Comparison of ENCODE assay signal across 8 mouse cellular contexts in the genomic region with DNA sequence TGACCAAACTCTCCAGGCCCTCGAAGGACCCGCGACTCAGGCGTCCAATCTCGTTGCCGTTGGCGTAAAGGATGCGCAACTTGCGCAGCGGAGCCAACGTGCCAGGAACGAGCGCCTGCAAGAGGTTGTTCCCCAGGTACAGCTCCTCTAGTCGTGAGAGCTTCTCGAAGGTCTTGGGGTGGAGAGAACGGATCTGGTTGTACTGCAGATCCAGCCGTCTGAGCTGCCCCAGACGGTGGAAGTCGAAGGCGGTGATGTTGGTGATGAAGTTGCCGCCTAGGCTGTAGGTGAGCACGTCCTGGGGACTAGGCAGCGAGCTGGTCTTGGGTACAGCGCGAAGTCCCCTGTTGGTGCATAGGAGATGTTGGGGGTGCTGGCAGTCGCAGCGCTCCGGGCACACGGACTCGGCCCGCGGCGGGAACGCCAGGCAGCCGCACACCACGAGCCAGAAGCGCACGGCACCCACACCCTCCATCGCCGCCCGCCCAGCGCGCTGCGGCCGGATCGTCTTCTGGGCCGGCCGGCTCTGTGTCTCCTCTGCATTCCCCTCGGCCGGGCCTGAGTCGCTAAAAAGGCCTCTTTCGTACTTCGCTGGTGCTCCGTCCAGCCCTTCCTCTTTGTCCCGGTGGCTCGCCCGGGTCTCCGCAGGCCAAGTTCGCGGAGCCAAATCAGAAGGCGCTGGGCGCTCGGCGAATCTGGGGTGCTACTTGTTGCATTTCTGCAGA. TPM values are rescaled to one million over a fixed set of nuclear protein-coding genes. Genes with fewer than 3 reads are reported as not detected.
DNase-seq lines count a peak whose midpoint lies in the region; ATAC-seq and TF ChIP-seq lines count a peak whose summit lies in the region.

No protein-coding gene starts in this region.

- H3K4me3 ChIP-seq in forebrain, embryonic 14.5 days (ENCODE audit: low read depth, low read length) = peak overlapping the region; percentile 51
- H3K4me3 ChIP-seq in intestine, embryonic 16.5 days (ENCODE audit: low read length) = peak overlapping the region; percentile 65
- H3K4me3 ChIP-seq in lung, postnatal 0 days (ENCODE audit: low read depth, low read length) = peak overlapping the region; percentile 55

- TF ChIP-seq CTCF in lung, postnatal 0 days (IDR thresholded peaks at IDR 0.05) = no peak

- H3K4me2 ChIP-seq in forebrain, embryonic 14.5 days (ENCODE audit: low read length) = peak overlapping the region; percentile 93
- H3K4me2 ChIP-seq in intestine, embryonic 16.5 days (ENCODE audit: low read depth, low read length) = peak overlapping the region; percentile 90
- peak overlapping the region; percentile 82 for H3K4me2 ChIP-seq in lung, postnatal 0 days (replicated peaks; ENCODE audit: low read depth, low read length)

- TF ChIP-seq EP300 in lung, postnatal 0 days (IDR thresholded peaks at IDR 0.05) = no peak

- peak overlapping the region; percentile 65 for H3K9ac ChIP-seq in forebrain, embryonic 14.5 days (ENCODE audit: low read length)
- H3K9ac ChIP-seq in intestine, embryonic 16.5 days (ENCODE audit: low read depth, low read length) = peak overlapping the region; percentile 78
- H3K9ac ChIP-seq in lung, postnatal 0 days (replicated peaks; ENCODE audit: low read depth) = peak overlapping the region; percentile 51

- peaks cover 47% of the 10 kb centered on the region for H3K27me3 ChIP-seq in forebrain, embryonic 14.5 days (replicated peaks; ENCODE audit: control insufficient read depth, insufficient read depth, low read length)
- peaks cover 36% of the 10 kb centered on the region for H3K27me3 ChIP-seq in intestine, embryonic 16.5 days (replicated peaks; ENCODE audit: control insufficient read depth, insufficient read depth, low read length)
- H3K27me3 ChIP-seq in lung, postnatal 0 days (replicated peaks; ENCODE audit: insufficient read depth, low read length) = peaks cover 31% of the 10 kb centered on the region

- H3K36me3 ChIP-seq in forebrain, embryonic 14.5 days (ENCODE audit: control insufficient read depth, insufficient read depth, low read length) = no peaks in the 10 kb centered on the region
- H3K36me3 ChIP-seq in intestine, embryonic 16.5 days (ENCODE audit: control insufficient read depth, insufficient read depth, low read length) = no peaks in the 10 kb centered on the region
- H3K36me3 ChIP-seq in lung, postnatal 0 days (ENCODE audit: insufficient read depth, low read length) = no peaks in the 10 kb centered on the region

- DNase-seq in heart, adult 11 months = peak; percentile 93
- DNase-seq in heart, adult 8-10 months (ENCODE audit: low spot score) = no peak
- peak; percentile 44 for DNase-seq in adrenal gland, postnatal 25 days
- DNase-seq in forebrain, embryonic 14.5 days (ENCODE audit: low spot score) = peak; percentile 50
- peak; percentile 31 for DNase-seq in lung, postnatal 0 days (ENCODE audit: low spot score)
- peak; percentile 63 for DNase-seq in retina, postnatal 1 day
- DNase-seq in spleen, adult 12 weeks (ENCODE audit: low spot score) = no peak

- no peaks in the 10 kb centered on the region for H3K9me3 ChIP-seq in forebrain, embryonic 14.5 days (replicated peaks; ENCODE audit: control insufficient read depth, low read length)
- H3K9me3 ChIP-seq in intestine, embryonic 16.5 days (ENCODE audit: control insufficient read depth, low read length) = no peaks in the 10 kb centered on the region
- no peaks in the 10 kb centered on the region for H3K9me3 ChIP-seq in lung, postnatal 0 days (ENCODE audit: low read length)

- peak; percentile 18 for ATAC-seq in forebrain, embryonic 14.5 days
- ATAC-seq in intestine, embryonic 16.5 days = peak; percentile 24; the same call in 1 of the 2 replicates
- ATAC-seq in lung, postnatal 0 days = peak; percentile 22

- peaks cover 19% of the 10 kb centered on the region for H3K4me1 ChIP-seq in forebrain, embryonic 14.5 days (ENCODE audit: control insufficient read depth, insufficient read depth, low read length)
- peaks cover 39% of the 10 kb centered on the region for H3K4me1 ChIP-seq in intestine, embryonic 16.5 days (ENCODE audit: control insufficient read depth, insufficient read depth, low read length)
- peaks cover 20% of the 10 kb centered on the region for H3K4me1 ChIP-seq in lung, postnatal 0 days (ENCODE audit: insufficient read depth, low read depth, low read length)

- WGBS in forebrain, embryonic 14.5 days = under 1% methylated on average over 64 of the region's 64 CpGs
- WGBS in intestine, embryonic 16.5 days = under 1% methylated on average over 59 of the region's 64 CpGs
- 1% methylated on average over 59 of the region's 64 CpGs for WGBS in lung, postnatal 0 days

- peak overlapping the region; percentile 55; the same call in 1 of the 2 replicates for H3K27ac ChIP-seq in forebrain, embryonic 14.5 days (ENCODE audit: low read depth, low read length)
- H3K27ac ChIP-seq in intestine, embryonic 16.5 days (ENCODE audit: low read length) = peak overlapping the region; percentile 94
- H3K27ac ChIP-seq in lung, postnatal 0 days (ENCODE audit: low read length) = peak overlapping the region; percentile 88

RNA-seq across cellular contexts. Expression of a gene that starts 0.7 kb away (rescaled TPM):
- total RNA-seq in heart, adult 8-10 months (2022) = 1 to 10 TPM; 3.2 to 3.6 (median 3.4) TPM
- total RNA-seq in adrenal gland, postnatal 25 days (2021) = 6.3 and 8.1 TPM in 2 replicates
- 3.9 and 5.1 TPM in 2 replicates for polyA plus RNA-seq in forebrain, embryonic 14.5 days (2014; fragmentation: Nextera tagmentation; extraction: Ambion mirVana)
- 10.2 and 11.2 TPM in 2 replicates for polyA plus RNA-seq in intestine, embryonic 16.5 days (2015; fragmentation: Nextera tagmentation; extraction: Ambion mirVana)
- 23.9 and 28.6 TPM in 2 replicates for polyA plus RNA-seq in lung, postnatal 0 days (2015; fragmentation: Nextera tagmentation; extraction: Ambion mirVana)

Comparison
In these comparisons a context has a peak if more than half of its experiments do, and no peak if none do; other contexts are left out.
1. DNase-seq: peak in heart, adult 11 months (single experiment), adrenal gland, postnatal 25 days (single experiment), forebrain, embryonic 14.5 days (single experiment), lung, postnatal 0 days (single experiment) and retina, postnatal 1 day (single experiment); none in heart, adult 8-10 months (single experiment) and spleen, adult 12 weeks (single experiment).
2. Peak in every context shown above with its lines, with median percentiles within 50 percentile points of each other: ATAC-seq, H3K27ac ChIP-seq, H3K4me2 ChIP-seq, H3K4me3 ChIP-seq and H3K9ac ChIP-seq.